Mouse (Mus musculus) kidney, postnatal 36 days (tissue): Measurements from ENCODE around the gene Gm20521.

ENCODE experiments used
- DNase-seq, 2 experiments: peaks; one replicate each; pipeline ENCODE4 v3.0.0; 2021 to 2022; ENCODE audit warnings: mixed read lengths in 2 of 2

The Gm20521 gene

GRCm38 (mm10) chr14:54893651-54894181 is 10.5 kb downstream of the Gm20521 start:
- DNase-seq = peak; percentile 96 to 99

- peak; percentile 58 to 79 for DNase-seq
Observed at GRCm38 (mm10) chr14:54894296-54895151, 11.3 kb downstream of the Gm20521 start.

GRCm38 (mm10) chr14:54897445-54897844 is 14.2 kb downstream of the Gm20521 start:
- DNase-seq = no peak

GRCm38 (mm10) chr14:54900383-54900782 is 17.1 kb downstream of the Gm20521 start:
- peak; percentile 81 to 84 for DNase-seq

GRCm38 (mm10) chr14:54903641-54904040 is 20.4 kb downstream of the Gm20521 start:
- no peak for DNase-seq

GRCm38 (mm10) chr14:54908682-54909081 is 25.4 kb downstream of the Gm20521 start:
- DNase-seq = no peak

- no peak for DNase-seq
Observed at GRCm38 (mm10) chr14:54912109-54912850, 29.0 kb downstream of the Gm20521 start.

- DNase-seq = peak; percentile 66 to 81
Observed at GRCm38 (mm10) chr14:54912886-54913285, 29.6 kb downstream of the Gm20521 start, which contains the start of gene Slc22a17. TSS of gene Slc22a17 (minus strand) at chr14:54913132.

- DNase-seq = no peak
Observed at GRCm38 (mm10) chr14:54913343-54913742, 30.1 kb downstream of the Gm20521 start.

- no peak for DNase-seq
Observed at GRCm38 (mm10) chr14:54920076-54920685, 36.9 kb downstream of the Gm20521 start.

- DNase-seq = no peak
Observed at GRCm38 (mm10) chr14:54924641-54925348, 41.6 kb downstream of the Gm20521 start.

GRCm38 (mm10) chr14:54925349-54926342 is 42.4 kb downstream of the Gm20521 start, which contains the start of gene Efs:
TSS of gene Efs (minus strand) at chr14:54926126.
- DNase-seq = peak; percentile 33 to 73

GRCm38 (mm10) chr14:54926401-54927158 is 43.3 kb downstream of the Gm20521 start:
- DNase-seq = peak in 1 of 2 experiments; percentile 35

- DNase-seq = no peak
Observed at GRCm38 (mm10) chr14:54927296-54927695, 44.1 kb downstream of the Gm20521 start.

GRCm38 (mm10) chr14:54929801-54930200 is 46.6 kb downstream of the Gm20521 start:
- DNase-seq = no peak

GRCm38 (mm10) chr14:54930431-54930830 is 47.2 kb downstream of the Gm20521 start:
- DNase-seq = peak in 1 of 2 experiments; percentile 30

- DNase-seq = no peak
Observed at GRCm38 (mm10) chr14:54932645-54933150, 49.5 kb downstream of the Gm20521 start, which contains the start of gene Il25. TSS of gene Il25 (plus strand) at chr14:54932695.

GRCm38 (mm10) chr14:54935904-54936830 is 52.9 kb downstream of the Gm20521 start, which contains the start of gene Cmtm5:
TSS of gene Cmtm5 (plus strand) at chr14:54936261.
- DNase-seq = no peak

- DNase-seq = no peak
Observed at GRCm38 (mm10) chr14:54936831-54937160, 53.6 kb downstream of the Gm20521 start.
